Mouse (Mus musculus) liver, embryonic 18 days (tissue): ENCODE results near the gene Ltbp4. TPM values are rescaled to one million over a fixed set of nuclear protein-coding genes. Genes with fewer than 3 reads are reported as not detected.

ENCODE experiments used
- polyA plus RNA-seq: library from polyadenylated mRNA; depleted of rRNA; stranded (reverse); fragments of >200 nt; gene quantifications from 2 replicates; pipeline ENCODE4 v1.2.3, GENCODE M21; 2012; rRNA removed

The Ltbp4 gene
- polyA plus RNA-seq = 7.8 and 10.3 TPM in 2 replicates

DNA sequence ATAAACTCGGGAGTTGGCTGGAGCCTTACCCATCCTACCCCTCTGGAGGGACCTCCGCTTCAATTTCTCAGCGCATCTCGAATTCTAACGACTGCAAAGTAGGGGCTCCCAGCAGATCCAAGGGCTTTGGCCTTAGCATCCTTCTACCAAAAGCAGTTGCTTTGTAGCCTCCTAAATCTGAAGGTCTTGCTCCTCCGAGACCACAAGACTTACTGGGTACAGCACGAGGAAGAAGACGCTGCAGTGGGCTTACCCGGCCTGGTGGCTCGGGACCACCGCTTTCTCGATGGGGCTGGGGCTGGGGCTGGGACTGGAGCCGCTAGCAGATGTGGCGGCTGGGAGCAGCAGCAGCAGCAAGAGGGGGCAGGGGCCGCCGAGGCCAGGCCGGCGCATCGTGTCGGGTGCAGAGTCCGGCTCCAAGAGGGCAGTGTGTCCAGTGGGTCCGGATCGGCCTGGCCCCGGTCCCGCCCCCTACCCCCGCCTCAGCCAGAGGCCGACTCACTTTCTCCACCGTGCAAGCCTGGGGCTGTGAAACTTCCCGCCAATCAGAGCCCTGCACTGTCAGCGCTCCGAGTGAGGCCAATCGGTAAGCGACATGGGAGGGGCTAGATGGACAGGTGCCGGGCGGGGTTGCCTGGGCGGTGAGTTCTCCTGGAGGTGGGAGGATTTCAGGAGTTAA is at the start of gene Ltbp4:
Gene Ltbp4, minus strand, starts transcription at position 518 of the 679 bp plus-strand sequence.

DNA sequence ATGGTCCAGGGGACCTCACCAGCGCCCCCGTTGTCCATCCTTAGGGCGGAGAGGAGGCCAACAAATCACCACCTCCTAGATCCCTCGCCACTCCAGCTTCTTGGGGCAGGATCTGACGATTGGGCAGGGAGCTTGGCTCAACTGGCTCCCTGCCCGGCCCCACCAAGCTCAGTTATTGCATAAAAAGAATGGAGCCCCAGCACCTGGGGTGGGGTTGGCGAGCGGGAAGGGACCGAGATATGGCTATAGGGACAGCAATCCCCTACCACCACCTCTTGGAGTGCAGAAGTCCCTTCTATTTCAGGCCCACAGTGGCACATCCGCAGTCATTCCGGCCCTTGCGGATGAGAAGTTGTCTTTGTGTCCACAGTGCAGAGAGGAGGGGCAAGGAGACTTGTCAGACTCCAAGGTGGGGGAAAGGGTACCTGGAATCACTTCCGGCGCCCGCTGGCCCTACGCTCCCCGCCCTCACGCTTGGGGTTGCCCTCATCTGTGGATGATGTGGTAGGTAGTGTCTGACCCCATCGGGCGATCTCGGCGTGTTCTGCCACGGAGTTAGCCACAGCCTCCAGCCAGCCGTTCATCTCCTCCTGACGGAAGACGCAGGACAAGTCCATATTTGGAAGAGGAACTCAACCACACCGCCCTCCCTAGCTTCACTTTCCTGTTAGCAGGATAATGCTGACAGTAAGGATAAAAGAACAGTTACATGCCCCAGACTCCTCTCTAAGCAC is 19.5 kb upstream of the Ltbp4 start, which contains the start of gene Gm20479:
Gene Gm20479, minus strand, starts transcription at position 559 of the 734 bp plus-strand sequence.

DNA sequence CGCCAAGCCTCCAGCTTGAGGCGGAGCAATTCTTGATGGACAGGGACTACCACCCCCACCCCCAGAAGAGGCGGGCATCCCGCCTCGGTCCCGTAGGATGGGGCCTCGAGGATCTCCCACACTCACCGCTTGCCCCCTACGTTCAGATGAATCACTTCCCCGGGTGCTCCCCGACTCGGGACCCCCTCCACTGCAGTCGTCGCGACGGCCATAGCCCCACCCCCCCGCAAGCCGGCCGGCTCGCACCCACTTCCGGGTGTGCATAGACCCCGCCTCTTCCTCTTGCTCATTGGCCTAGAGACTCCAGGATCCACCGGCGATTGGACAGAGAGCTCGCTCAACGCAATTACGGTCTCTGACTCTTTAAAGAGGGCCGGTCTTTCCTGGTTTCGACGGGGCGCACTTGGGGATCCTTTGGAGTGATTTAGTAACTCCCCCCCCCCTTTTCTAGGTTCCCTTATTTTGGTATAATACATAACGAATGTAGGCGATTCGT is 18.3 kb upstream of the Ltbp4 start, which contains the start of gene Shkbp1:
Gene Shkbp1, minus strand, starts transcription at position 275 of the 496 bp plus-strand sequence.

DNA sequence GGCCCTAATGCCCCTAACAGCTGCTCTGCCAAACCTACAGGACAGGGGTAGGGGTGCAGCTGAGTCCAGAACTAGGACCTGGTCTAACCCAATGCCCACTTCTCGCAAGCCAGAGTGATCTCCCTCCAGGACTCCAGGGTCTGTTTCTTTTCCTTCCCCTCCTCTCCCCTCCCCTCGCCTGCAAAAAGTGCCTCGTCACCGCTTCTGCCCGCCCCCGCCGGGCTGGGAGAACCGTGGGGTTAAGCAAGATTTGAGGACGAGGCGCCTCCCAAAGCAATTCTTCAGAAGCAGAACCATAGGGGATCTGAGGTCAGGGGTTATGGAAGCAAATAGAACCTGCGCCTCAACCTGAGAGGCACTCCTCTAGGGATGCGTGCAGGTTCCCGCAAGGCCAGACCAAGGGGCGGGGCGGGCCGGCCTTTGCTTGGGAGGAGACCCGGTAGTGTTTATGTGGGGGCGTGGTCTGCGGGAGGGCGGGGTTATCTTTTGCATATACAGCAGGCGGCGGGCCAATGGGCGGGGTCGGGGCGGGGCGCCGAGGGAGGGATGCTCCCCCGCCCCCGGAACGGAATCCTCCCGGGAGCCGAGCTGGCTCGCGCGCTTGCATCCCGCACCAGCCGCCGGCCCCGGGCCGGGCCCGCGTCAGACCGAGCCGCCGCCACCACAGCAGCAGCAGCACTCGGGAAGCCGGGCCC is 79.1 kb downstream of the Ltbp4 start, which contains the start of gene Numbl:
Gene Numbl, plus strand, starts transcription at position 229 of the 695 bp plus-strand sequence.

Other genes starting within 250 kb of the Ltbp4 start
- gene Cyp2f2, start 217.8 kb downstream of the Ltbp4 start, polyA plus RNA-seq = 29.3 and 40.1 TPM in 2 replicates
- not detected in 2 replicates for gene Cyp2t4, start 184.0 kb downstream of the Ltbp4 start, polyA plus RNA-seq
- 30.1 and 33.4 TPM in 2 replicates for gene Egln2, start 170.9 kb downstream of the Ltbp4 start, polyA plus RNA-seq
- gene Rab4b, start 158.8 kb downstream of the Ltbp4 start, polyA plus RNA-seq = 19.7 and 20.3 TPM in 2 replicates
- gene Gm21983, start 156.6 kb downstream of the Ltbp4 start, polyA plus RNA-seq = 0.23 TPM in 1 of 2 replicates, not detected in the other
- 0.45 and 1.1 TPM in 2 replicates for gene Mia, start 156.5 kb downstream of the Ltbp4 start, polyA plus RNA-seq
- 2.8 and 3.4 TPM in 2 replicates for gene BC024978, start 141.9 kb downstream of the Ltbp4 start, polyA plus RNA-seq
- 68.3 and 71.2 TPM in 2 replicates for gene Snrpa, start 141.4 kb downstream of the Ltbp4 start, polyA plus RNA-seq
- 2.2 TPM in 2 replicates for gene Itpkc, start 109.0 kb downstream of the Ltbp4 start, polyA plus RNA-seq
- gene Coq8b, start 104.7 kb downstream of the Ltbp4 start, polyA plus RNA-seq = 15.1 and 15.2 TPM in 2 replicates
- gene Numbl, start 79.3 kb downstream of the Ltbp4 start, polyA plus RNA-seq = 2.5 TPM in 2 replicates
- gene Shkbp1, start 18.3 kb upstream of the Ltbp4 start, polyA plus RNA-seq = 13.2 and 13.6 TPM in 2 replicates
- 0.29 TPM in 1 of 2 replicates, not detected in the other for gene Gm20479, start 19.7 kb upstream of the Ltbp4 start, polyA plus RNA-seq
- gene Sptbn4, start 110.0 kb upstream of the Ltbp4 start, polyA plus RNA-seq = 0.07 and 0.10 TPM in 2 replicates
- 360 and 370 TPM in 2 replicates for gene Blvrb, start 110.3 kb upstream of the Ltbp4 start, polyA plus RNA-seq
- gene Sertad3, start 136.1 kb upstream of the Ltbp4 start, polyA plus RNA-seq = 21.2 and 21.3 TPM in 2 replicates
- gene Sertad1, start 149.2 kb upstream of the Ltbp4 start, polyA plus RNA-seq = 13.0 and 16.5 TPM in 2 replicates
- 0.43 and 0.44 TPM in 2 replicates for gene Prx, start 161.6 kb upstream of the Ltbp4 start, polyA plus RNA-seq
- 0.18 and 0.24 TPM in 2 replicates for gene Hipk4, start 185.6 kb upstream of the Ltbp4 start, polyA plus RNA-seq
- gene Pld3, start 215.5 kb upstream of the Ltbp4 start, polyA plus RNA-seq = 61.6 and 72.3 TPM in 2 replicates
- 7.1 and 8.2 TPM in 2 replicates for gene 2310022A10Rik, start 215.5 kb upstream of the Ltbp4 start, polyA plus RNA-seq